Mouse (Mus musculus) intestine, postnatal 0 days (tissue): ENCODE data around the gene Elmsan1. TPM values are rescaled to one million over a fixed set of nuclear protein-coding genes. Genes with fewer than 3 reads are reported as not detected.

Source experiments
- ATAC-seq: fragments of 200-750 bp; cut with Nextera tagmentation; 2 replicates; pipeline ENCODE4 v1.8.0; 2017; ENCODE audit warnings: mild to moderate bottlenecking, moderate TSS enrichment, moderate library complexity
- H3K27ac ChIP-seq: fragments of 300-500 bp; sonication (generic); 2 replicates; pipeline ENCODE4 v1.5.1; 2014; ENCODE audit warnings: mild to moderate bottlenecking, low read depth, low read length, moderate library complexity
- H3K27me3 ChIP-seq: fragments of 300-500 bp; sonication (generic); replicated peaks from 2 replicates; pipeline ENCODE4 v1.6.1; 2014; ENCODE audit warnings: low read length, mixed read lengths; ENCODE audit not compliant: control insufficient read depth, insufficient read depth
- H3K36me3 ChIP-seq: fragments of 300-500 bp; sonication (generic); 2 replicates; pipeline ENCODE4 v1.6.1; 2014; ENCODE audit warnings: mild to moderate bottlenecking, moderate library complexity; ENCODE audit not compliant: control insufficient read depth, insufficient read depth
- H3K4me1 ChIP-seq: fragments of 300-500 bp; sonication (generic); replicated peaks from 2 replicates; pipeline ENCODE4 v1.6.1; 2014; ENCODE audit warnings: antibody characterized with exemption, low read length, mixed read lengths; ENCODE audit not compliant: control insufficient read depth, insufficient read depth
- H3K4me2 ChIP-seq: fragments of 300-500 bp; sonication (generic); replicated peaks from 2 replicates; pipeline ENCODE4 v1.6.1; 2014; ENCODE audit warnings: low read depth, mild to moderate bottlenecking, moderate library complexity
- H3K4me3 ChIP-seq: fragments of 300-500 bp; sonication (generic); 2 replicates; pipeline ENCODE4 v1.5.1; 2014; ENCODE audit warnings: low read depth, low read length
- H3K9ac ChIP-seq: fragments of 300-500 bp; sonication (generic); 2 replicates; pipeline ENCODE4 v1.6.1; 2014; ENCODE audit warnings: mild to moderate bottlenecking, low read depth, low read length
- H3K9me3 ChIP-seq: fragments of 300-500 bp; sonication (generic); 2 replicates; pipeline ENCODE4 v1.6.1; 2016; ENCODE audit warnings: mixed run types; ENCODE audit not compliant: control insufficient read depth
- CTCF ChIP-seq: sonication (generic); IDR thresholded peaks from 2 replicates; pipeline ENCODE4 v1.5.1; 2016; ENCODE audit warnings: low read depth, mild to moderate bottlenecking, control low read depth, antibody characterized with exemption, moderate library complexity
- WGBS: fragments of 180-500 bp; shearing (Covaris S2); extraction: QIAGEN DNeasy Blood & Tissue Kit; methylation state at CpG from one replicate; pipeline ENCODE4 v1.1.7; 2014; 5-methylcytosine and 5-hydroxymethylcytosine counted together
- polyA plus RNA-seq: library from polyadenylated mRNA; unstranded; fragments of >200 nt; fragmentation: Nextera tagmentation; extraction: Ambion mirVana; gene quantifications from 2 replicates; pipeline ENCODE4 v1.2.1, GENCODE M21; 2015

The Elmsan1 gene
- polyA plus RNA-seq, result 4.4 and 4.9 TPM in 2 replicates

GRCm38 (mm10) chr12:84218289-84219120 is at the start of gene Elmsan1:
Elmsan1 (minus strand) TSS chr12:84218881.
- H3K9me3 ChIP-seq, result no peaks in the 10 kb centered on the region
- peaks cover 18% of the 10 kb centered on the region for H3K4me1 ChIP-seq
- TF ChIP-seq CTCF, result no peak
- H3K27ac ChIP-seq, result peak within 1 kb of the TSS; percentile 98
- H3K9ac ChIP-seq, result peak within 1 kb of the TSS; percentile 97
- peak within 1 kb of the TSS; percentile 89 for H3K4me2 ChIP-seq
- peak within 1 kb of the TSS; percentile 85 for H3K4me3 ChIP-seq
- H3K36me3 ChIP-seq, result peaks cover 9% of the 10 kb centered on the region; the same call in 1 of the 2 replicates
- WGBS, result under 1% methylated on average over 72 of the region's 82 CpGs
- ATAC-seq, result peak; percentile 69
- H3K27me3 ChIP-seq, result no peaks in the 10 kb centered on the region

- WGBS, result 63% methylated on average over 2 of the region's 2 CpGs
- H3K4me2 ChIP-seq, result no peak overlapping the region
- ATAC-seq, result no peak
These were observed 48.6 kb upstream of the Elmsan1 start for GRCm38 (mm10) chr12:84267264-84267663.

GRCm38 (mm10) chr12:84260363-84260762 is 41.7 kb upstream of the Elmsan1 start:
- WGBS, result 74% methylated on average over 7 of the region's 7 CpGs
- no peaks in the 10 kb centered on the region for H3K27me3 ChIP-seq
- H3K27ac ChIP-seq, result no peak overlapping the region
- H3K36me3 ChIP-seq, result no peaks in the 10 kb centered on the region
- H3K4me1 ChIP-seq, result no peaks in the 10 kb centered on the region
- no peaks in the 10 kb centered on the region for H3K9me3 ChIP-seq
- no peak overlapping the region for H3K4me2 ChIP-seq
- no peak for TF ChIP-seq CTCF
- no peak for ATAC-seq
- H3K4me3 ChIP-seq, result no peak overlapping the region
- H3K9ac ChIP-seq, result no peak overlapping the region

More at GRCm38 (mm10) chr12:84267264-84267663, 48.6 kb upstream of the Elmsan1 start:
- Histone ChIP-seq H3K36me3 (no peaks in the 10 kb centered on the region), H3K4me3 (no peak overlapping the region), H3K9ac (no peak overlapping the region), H3K27me3 (no peaks in the 10 kb centered on the region), H3K27ac (no peak overlapping the region), H3K9me3 (no peaks in the 10 kb centered on the region), H3K4me1 (no peaks in the 10 kb centered on the region)
- no peak for TF ChIP-seq CTCF

GRCm38 (mm10) chr12:84254886-84255285 is 36.2 kb upstream of the Elmsan1 start:
- H3K9ac ChIP-seq, result no peak overlapping the region
- TF ChIP-seq CTCF, result no peak
- WGBS, result 75% methylated on average over 5 of the region's 5 CpGs
- no peak overlapping the region for H3K4me2 ChIP-seq
- no peak for ATAC-seq
- no peaks in the 10 kb centered on the region for H3K9me3 ChIP-seq
- H3K4me1 ChIP-seq, result no peaks in the 10 kb centered on the region
- no peaks in the 10 kb centered on the region for H3K27me3 ChIP-seq
- no peaks in the 10 kb centered on the region for H3K36me3 ChIP-seq
- no peak overlapping the region for H3K4me3 ChIP-seq
- H3K27ac ChIP-seq, result no peak overlapping the region

- no peak for TF ChIP-seq CTCF
- no peaks in the 10 kb centered on the region for H3K9me3 ChIP-seq
These were observed 34.1 kb upstream of the Elmsan1 start for GRCm38 (mm10) chr12:84252811-84253210.

GRCm38 (mm10) chr12:84249217-84249616 is 30.5 kb upstream of the Elmsan1 start:
- Histone ChIP-seq H3K9me3 (no peaks in the 10 kb centered on the region), H3K9ac (no peak overlapping the region), H3K27ac (no peak overlapping the region), H3K36me3 (no peaks in the 10 kb centered on the region), H3K27me3 (no peaks in the 10 kb centered on the region), H3K4me3 (no peak overlapping the region), H3K4me2 (no peak overlapping the region), H3K4me1 (no peaks in the 10 kb centered on the region)
- WGBS, result 11% methylated on average over 3 of the region's 3 CpGs
- ATAC-seq, result no peak
- TF ChIP-seq CTCF, result peak; percentile 96

More at GRCm38 (mm10) chr12:84252811-84253210, 34.1 kb upstream of the Elmsan1 start:
- no peak overlapping the region for H3K9ac ChIP-seq
- ATAC-seq, result no peak
- 94% methylated on average over 5 of the region's 5 CpGs for WGBS
- H3K4me1 ChIP-seq, result no peaks in the 10 kb centered on the region
- no peak overlapping the region for H3K4me3 ChIP-seq
- no peak overlapping the region for H3K4me2 ChIP-seq
- H3K27me3 ChIP-seq, result no peaks in the 10 kb centered on the region
- H3K27ac ChIP-seq, result no peak overlapping the region
- H3K36me3 ChIP-seq, result no peaks in the 10 kb centered on the region
